9 mouse cellular contexts compared by ENCODE assay signal in genomic region chr12:86023081-86023871, GRCm38 (mm10). TPM values are rescaled to one million over a fixed set of nuclear protein-coding genes. Genes with fewer than 3 reads are reported as not detected.
DNase-seq lines count a peak whose midpoint lies in the region; ATAC-seq lines count a peak whose summit lies in the region.
"Had no signal": no experiment of that assay in that cellular context is flagged by ENCODE, and none has a peak within 500 bp of the region (broad histone marks: within the 10 kb centered on the region; RNA-seq: fewer than 3 reads in every experiment).

No protein-coding gene starts in this region.

- peak; percentile 82 for ATAC-seq in lung, embryonic 15.5 days (ENCODE audit: borderline replicate concordance, extremely low read depth, low FRiP score, low TSS enrichment)
- no peak for ATAC-seq in frontal cortex, adult (ENCODE audit: low TSS enrichment)

- H3K4me1 ChIP-seq in lung, embryonic 15.5 days: peaks cover 40% of the 10 kb centered on the region

- peak overlapping the region; percentile 79 for H3K27ac ChIP-seq in lung, embryonic 15.5 days
- H3K27ac ChIP-seq: neural tube, embryonic 13.5 days had no signal

- DNase-seq in heart, postnatal 4 days: peak; percentile 31
- DNase-seq in heart, adult 9 months (ENCODE audit: low spot score in 2 of 2): no peak
- DNase-seq in MN1 (ENCODE audit: low spot score): peak; percentile 9
- DNase-seq in gastrocnemius, adult 8-10 months (ENCODE audit: low spot score in 2 of 2): peak; percentile 24 to 50
- DNase-seq in T-cell, adult 2 months (ENCODE audit: low spot score): no peak
- no peak for DNase-seq in urinary bladder, adult 2 months (ENCODE audit: low spot score)

- H3K9ac ChIP-seq in lung, embryonic 15.5 days: no peak overlapping the region
- H3K9ac ChIP-seq: neural tube, embryonic 13.5 days had no signal

- no peak overlapping the region for H3K4me3 ChIP-seq in lung, embryonic 15.5 days
- H3K4me3 ChIP-seq: neural tube, embryonic 13.5 days had no signal

- no peaks in the 10 kb centered on the region for H3K9me3 ChIP-seq in lung, embryonic 15.5 days
- H3K9me3 ChIP-seq: neural tube, embryonic 13.5 days had no signal

- H3K4me2 ChIP-seq in lung, embryonic 15.5 days: no peak overlapping the region
- H3K4me2 ChIP-seq: neural tube, embryonic 13.5 days had no signal

- WGBS in lung, embryonic 15.5 days: 46% methylated on average over 4 of the region's 4 CpGs

- no peaks in the 10 kb centered on the region for H3K36me3 ChIP-seq in lung, embryonic 15.5 days
- H3K36me3 ChIP-seq: neural tube, embryonic 13.5 days had no signal

- no peaks in the 10 kb centered on the region for H3K27me3 ChIP-seq in lung, embryonic 15.5 days
- H3K27me3 ChIP-seq: neural tube, embryonic 13.5 days had no signal

RNA-seq across cellular contexts. Expression of gene Tgfb3, which starts 55.6 kb away (rescaled TPM):
- total RNA-seq in heart, postnatal 4 days (2021): 10 to 100 TPM; 18.6 to 19.2 TPM
- total RNA-seq in gastrocnemius, adult 8-10 months (2022): 10 to 100 TPM; 44.0 to 58.3 (median 47.6) TPM
- polyA plus RNA-seq in lung, embryonic 15.5 days (2015; fragmentation: Nextera tagmentation; extraction: Ambion mirVana): 51.1 and 51.8 TPM in 2 replicates
- polyA plus RNA-seq in urinary bladder, adult 2 months (2012; rRNA removed): 37.0 and 45.1 TPM in 2 replicates

RNA-seq across cellular contexts. Expression of gene Ift43, which starts 59.1 kb away (rescaled TPM):
- 10 to 100 TPM; 42.8 to 45.3 TPM for total RNA-seq in heart, postnatal 4 days (2021)
- total RNA-seq in gastrocnemius, adult 8-10 months (2022): 10 to 100 TPM; 10.5 to 13.4 (median 11.8) TPM
- 93.8 and 96.6 TPM in 2 replicates for polyA plus RNA-seq in lung, embryonic 15.5 days (2015; fragmentation: Nextera tagmentation; extraction: Ambion mirVana)
- polyA plus RNA-seq in urinary bladder, adult 2 months (2012; rRNA removed): 45.5 and 58.0 TPM in 2 replicates

Comparison
In these comparisons a context has a peak if more than half of its experiments do, and no peak if none do; other contexts are left out.
1. DNase-seq: peak in heart, postnatal 4 days (single experiment), MN1 (single experiment) and gastrocnemius, adult 8-10 months (2 of 2); none in heart, adult 9 months (0 of 2), T-cell, adult 2 months (single experiment) and urinary bladder, adult 2 months (single experiment).